Mouse (Mus musculus): Measurements from ENCODE around the gene Tmem95.

GRCm38 (mm10) chr11:69910781-69911560 lies 33.2 kb upstream of the Tmem95 start:
- TF ChIP-seq CTCF (IDR thresholded peaks at IDR 0.05), result no peak
- no peak for TF ChIP-seq EP300 (IDR thresholded peaks at IDR 0.05; ENCODE audit: insufficient read depth, low read depth, low read length)
